Mouse (Mus musculus) hindbrain, embryonic 13.5 days (tissue): Measurements from ENCODE around the gene Tkt. TPM values are rescaled to one million over a fixed set of nuclear protein-coding genes. Genes with fewer than 3 reads are reported as not detected.
"Not testable (repeated sequence)": the region's sequence is repeated elsewhere in the genome, so short reads cannot be mapped to it uniquely, and the experiment has no call there.

Experiments
- ATAC-seq: fragments of 200-750 bp; cut with Nextera tagmentation; 2 replicates; pipeline ENCODE4 v1.8.0; 2017; ENCODE audit warnings: moderate TSS enrichment; ENCODE audit not compliant: low FRiP score
- H3K27ac ChIP-seq: fragments of 300-500 bp; sonication (generic); 2 replicates; pipeline ENCODE4 v1.5.1; 2015; ENCODE audit warnings: inconsistent platforms, mild to moderate bottlenecking, moderate library complexity
- H3K27me3 ChIP-seq: fragments of 300-500 bp; sonication (generic); 2 replicates; pipeline ENCODE4 v1.6.1; 2015; ENCODE audit warnings: mild to moderate bottlenecking, inconsistent platforms
- H3K36me3 ChIP-seq: fragments of 300-500 bp; sonication (generic); 2 replicates; pipeline ENCODE4 v1.6.1; 2015; ENCODE audit warnings: mild to moderate bottlenecking, inconsistent platforms
- H3K4me1 ChIP-seq: fragments of 300-500 bp; sonication (generic); replicated peaks from 2 replicates; pipeline ENCODE4 v1.6.1; 2015; ENCODE audit warnings: inconsistent platforms
- H3K4me2 ChIP-seq: fragments of 300-500 bp; sonication (generic); 2 replicates; pipeline ENCODE4 v1.6.1; 2015; ENCODE audit warnings: inconsistent platforms, mild to moderate bottlenecking, moderate library complexity
- H3K4me3 ChIP-seq: fragments of 300-500 bp; sonication (generic); 2 replicates; pipeline ENCODE4 v1.5.1; 2015; ENCODE audit warnings: mild to moderate bottlenecking, inconsistent platforms
- H3K9ac ChIP-seq: fragments of 300-500 bp; sonication (generic); 2 replicates; pipeline ENCODE4 v1.6.1; 2015; ENCODE audit warnings: mild to moderate bottlenecking, inconsistent platforms
- H3K9me3 ChIP-seq: fragments of 300-500 bp; sonication (generic); 2 replicates; pipeline ENCODE4 v1.6.1; 2016; ENCODE audit warnings: inconsistent platforms
- WGBS: fragments of 180-500 bp; shearing (Covaris S2); methylation state at CpG from one replicate; pipeline ENCODE4 v1.1.7; 2015; 5-methylcytosine and 5-hydroxymethylcytosine counted together
- polyA plus RNA-seq: library from polyadenylated mRNA; unstranded; fragments of >200 nt; fragmentation: Nextera tagmentation; extraction: Ambion mirVana; gene quantifications from 2 replicates; pipeline ENCODE4 v1.2.1, GENCODE M21; 2015

Gene Tkt
- polyA plus RNA-seq, 1 experiment from 2014 or later = 231 TPM

GRCm38 (mm10) chr14:30577303-30578062, 29.3 kb downstream of the Tkt start:
- not testable (repeated sequence) for H3K9me3 ChIP-seq, ATAC-seq, H3K4me2 ChIP-seq, H3K27me3 ChIP-seq, H3K9ac ChIP-seq, H3K4me1 ChIP-seq, H3K4me3 ChIP-seq, H3K27ac ChIP-seq
- 51% methylated on average over 10 of the region's 12 CpGs for WGBS
- peaks cover 28% of the 10 kb centered on the region for H3K36me3 ChIP-seq

- peaks cover 13% of the 10 kb centered on the region for H3K36me3 ChIP-seq
- H3K9ac ChIP-seq = no peak overlapping the region
- H3K4me2 ChIP-seq = no peak overlapping the region
- H3K9me3 ChIP-seq = no peaks in the 10 kb centered on the region
- H3K4me1 ChIP-seq = 0 out of 2 replicates have a peak, but pooled peaks cover 3% of the 10 kb centered on the region
- WGBS = 83% methylated on average over 5 of the region's 5 CpGs
- ATAC-seq = no peak
- H3K27me3 ChIP-seq = no peaks in the 10 kb centered on the region
- no peak overlapping the region for H3K4me3 ChIP-seq
- no peak overlapping the region for H3K27ac ChIP-seq
Measured at GRCm38 (mm10) chr14:30579180-30579579, 31.0 kb downstream of the Tkt start.

- peaks cover 9% of the 10 kb centered on the region for H3K4me1 ChIP-seq
- H3K9ac ChIP-seq = no peak overlapping the region
- ATAC-seq = no peak
Measured at GRCm38 (mm10) chr14:30579882-30580281, 31.7 kb downstream of the Tkt start.

GRCm38 (mm10) chr14:30581238-30581637, 33.1 kb downstream of the Tkt start:
- WGBS = 70% methylated on average over 1 of the region's 1 CpGs
- no peak overlapping the region for H3K9ac ChIP-seq
- no peak overlapping the region for H3K4me2 ChIP-seq
- ATAC-seq = no peak
- no peaks in the 10 kb centered on the region for H3K9me3 ChIP-seq
- H3K27ac ChIP-seq = no peak overlapping the region
- H3K36me3 ChIP-seq = peaks cover 3% of the 10 kb centered on the region
- no peak overlapping the region for H3K4me3 ChIP-seq
- no peaks in the 10 kb centered on the region for H3K27me3 ChIP-seq
- peaks cover 11% of the 10 kb centered on the region for H3K4me1 ChIP-seq

More at GRCm38 (mm10) chr14:30579882-30580281, 31.7 kb downstream of the Tkt start:
- no peaks in the 10 kb centered on the region for H3K27me3 ChIP-seq
- no peak overlapping the region for H3K4me2 ChIP-seq
- WGBS = 27% methylated on average over 5 of the region's 5 CpGs
- H3K9me3 ChIP-seq = no peaks in the 10 kb centered on the region
- H3K36me3 ChIP-seq = peaks cover 13% of the 10 kb centered on the region
- no peak overlapping the region for H3K27ac ChIP-seq
- H3K4me3 ChIP-seq = no peak overlapping the region

GRCm38 (mm10) chr14:30584077-30584476, 35.9 kb downstream of the Tkt start:
- H3K9ac ChIP-seq = no peak overlapping the region
- no peaks in the 10 kb centered on the region for H3K27me3 ChIP-seq
- no peaks in the 10 kb centered on the region for H3K9me3 ChIP-seq
- ATAC-seq = no peak
- no peak overlapping the region for H3K27ac ChIP-seq
- 52% methylated on average over 2 of the region's 2 CpGs for WGBS
- H3K4me2 ChIP-seq = no peak overlapping the region
- no peaks in the 10 kb centered on the region for H3K36me3 ChIP-seq
- peaks cover 25% of the 10 kb centered on the region for H3K4me1 ChIP-seq
- no peak overlapping the region for H3K4me3 ChIP-seq

GRCm38 (mm10) chr14:30584497-30585251, 36.5 kb downstream of the Tkt start:
- Histone ChIP-seq H3K4me3 (no peak overlapping the region), H3K36me3 (no peaks in the 10 kb centered on the region), H3K27me3 (no peaks in the 10 kb centered on the region; the same call in 1 of the 2 replicates), H3K27ac (no peak overlapping the region), H3K9me3 (no peaks in the 10 kb centered on the region), H3K4me2 (no peak overlapping the region), H3K4me1 (peaks cover 28% of the 10 kb centered on the region), H3K9ac (0 out of 2 replicates have a peak overlapping the region, but pooled peaks have one; percentile 24)
- 30% methylated on average over 19 of the region's 19 CpGs for WGBS
- ATAC-seq = peak; percentile 27; the same call in 1 of the 2 replicates

GRCm38 (mm10) chr14:30585323-30585722, 37.2 kb downstream of the Tkt start:
- 81% methylated on average over 5 of the region's 5 CpGs for WGBS
- Histone ChIP-seq H3K9ac (no peak overlapping the region), H3K4me3 (no peak overlapping the region), H3K9me3 (no peaks in the 10 kb centered on the region), H3K27me3 (no peaks in the 10 kb centered on the region; the same call in 1 of the 2 replicates), H3K27ac (no peak overlapping the region), H3K36me3 (no peaks in the 10 kb centered on the region), H3K4me1 (peaks cover 34% of the 10 kb centered on the region), H3K4me2 (no peak overlapping the region)
- ATAC-seq = no peak

GRCm38 (mm10) chr14:30586780-30587461, 38.8 kb downstream of the Tkt start:
- peak; percentile 43; the same call in 1 of the 2 replicates for ATAC-seq
- H3K27ac ChIP-seq = peak overlapping the region; percentile 67
- no peak overlapping the region for H3K4me3 ChIP-seq
- WGBS = 47% methylated on average over 7 of the region's 7 CpGs
- H3K4me2 ChIP-seq = no peak overlapping the region
- no peaks in the 10 kb centered on the region for H3K9me3 ChIP-seq
- no peaks in the 10 kb centered on the region for H3K36me3 ChIP-seq
- H3K4me1 ChIP-seq = peaks cover 39% of the 10 kb centered on the region
- H3K9ac ChIP-seq = no peak overlapping the region
- H3K27me3 ChIP-seq = peaks cover under 1% of the 10 kb centered on the region; the same call in 1 of the 2 replicates

- H3K4me3 ChIP-seq = no peak overlapping the region
- 53% methylated on average over 11 of the region's 11 CpGs for WGBS
Measured at GRCm38 (mm10) chr14:30590041-30590645, 42.0 kb downstream of the Tkt start.

GRCm38 (mm10) chr14:30590918-30591317, 42.8 kb downstream of the Tkt start:
- Histone ChIP-seq H3K4me2 (no peak overlapping the region), H3K9ac (no peak overlapping the region), H3K27ac (no peak overlapping the region), H3K27me3 (peaks cover 3% of the 10 kb centered on the region; the same call in 1 of the 2 replicates), H3K4me3 (no peak overlapping the region), H3K9me3 (no peaks in the 10 kb centered on the region), H3K36me3 (no peaks in the 10 kb centered on the region), H3K4me1 (peaks cover 52% of the 10 kb centered on the region)
- WGBS = 72% methylated on average over 7 of the region's 7 CpGs
- ATAC-seq = no peak

More at GRCm38 (mm10) chr14:30590041-30590645, 42.0 kb downstream of the Tkt start:
- no peak overlapping the region for H3K9ac ChIP-seq
- peaks cover 52% of the 10 kb centered on the region for H3K4me1 ChIP-seq
- no peak overlapping the region for H3K27ac ChIP-seq
- H3K36me3 ChIP-seq = no peaks in the 10 kb centered on the region
- H3K9me3 ChIP-seq = no peaks in the 10 kb centered on the region
- no peak for ATAC-seq
- H3K27me3 ChIP-seq = peaks cover 3% of the 10 kb centered on the region; the same call in 1 of the 2 replicates
- H3K4me2 ChIP-seq = no peak overlapping the region

- ATAC-seq = no peak
- Histone ChIP-seq H3K27ac (no peak overlapping the region), H3K4me2 (no peak overlapping the region), H3K9me3 (no peaks in the 10 kb centered on the region), H3K4me1 (peaks cover 50% of the 10 kb centered on the region), H3K27me3 (peaks cover 3% of the 10 kb centered on the region; the same call in 1 of the 2 replicates), H3K36me3 (no peaks in the 10 kb centered on the region), H3K4me3 (no peak overlapping the region), H3K9ac (no peak overlapping the region)
- 14% methylated on average over 6 of the region's 6 CpGs for WGBS
Measured at GRCm38 (mm10) chr14:30591417-30591816, 43.3 kb downstream of the Tkt start.
